Mouse (Mus musculus) kidney, embryonic 14.5 days (tissue): ENCODE measurements around the gene Tbc1d4. TPM values are rescaled to one million over a fixed set of nuclear protein-coding genes. Genes with fewer than 3 reads are reported as not detected.
"Not testable (repeated sequence)": the region's sequence is repeated elsewhere in the genome, so short reads cannot be mapped to it uniquely, and the experiment has no call there.

Source experiments
- ATAC-seq: fragments of 200-750 bp; cut with Nextera tagmentation; 2 replicates; pipeline ENCODE4 v1.8.0; 2017; ENCODE audit warnings: moderate number of reproducible peaks, mild to moderate bottlenecking, moderate TSS enrichment, moderate library complexity; ENCODE audit not compliant: low FRiP score, low TSS enrichment
- H3K27ac ChIP-seq: fragments of 300-500 bp; sonication (generic); 2 replicates; pipeline ENCODE4 v1.5.1; 2014; ENCODE audit warnings: low read depth, mild to moderate bottlenecking, low read length, moderate library complexity, mixed read lengths
- H3K27me3 ChIP-seq: fragments of 300-500 bp; sonication (generic); 2 replicates; pipeline ENCODE4 v1.6.1; 2014; ENCODE audit warnings: mild to moderate bottlenecking, low read length; ENCODE audit not compliant: control insufficient read depth, insufficient read depth
- H3K36me3 ChIP-seq: fragments of 300-500 bp; sonication (generic); 2 replicates; pipeline ENCODE4 v1.6.1; 2014; ENCODE audit warnings: low read length, mixed read lengths; ENCODE audit not compliant: control insufficient read depth, insufficient read depth
- H3K4me1 ChIP-seq: fragments of 300-500 bp; sonication (generic); 2 replicates; pipeline ENCODE4 v1.6.1; 2014; ENCODE audit warnings: low read length, mixed read lengths; ENCODE audit not compliant: control insufficient read depth, insufficient read depth
- H3K4me2 ChIP-seq: fragments of 300-500 bp; sonication (generic); replicated peaks from 2 replicates; pipeline ENCODE4 v1.6.1; 2014; ENCODE audit warnings: low read depth, mild to moderate bottlenecking, low read length
- H3K4me3 ChIP-seq: fragments of 300-500 bp; sonication (generic); 2 replicates; pipeline ENCODE4 v1.5.1; 2014; ENCODE audit warnings: mild to moderate bottlenecking, low read length
- H3K9ac ChIP-seq: fragments of 300-500 bp; sonication (generic); 2 replicates; pipeline ENCODE4 v1.6.1; 2014; ENCODE audit warnings: low read depth, mild to moderate bottlenecking, low read length, moderate library complexity
- H3K9me3 ChIP-seq: fragments of 300-500 bp; sonication (generic); 2 replicates; pipeline ENCODE4 v1.6.1; 2016; ENCODE audit warnings: low read length; ENCODE audit not compliant: control insufficient read depth
- WGBS: fragments of 180-500 bp; shearing (Covaris S2); extraction: QIAGEN DNeasy Blood & Tissue Kit; methylation state at CpG from one replicate; pipeline ENCODE4 v1.1.7; 2014; 5-methylcytosine and 5-hydroxymethylcytosine counted together
- polyA plus RNA-seq: library from polyadenylated mRNA; unstranded; fragments of >200 nt; fragmentation: Nextera tagmentation; extraction: Ambion mirVana; gene quantifications from 2 replicates; pipeline ENCODE4 v1.2.1, GENCODE M21; 2014

Tbc1d4 gene
- polyA plus RNA-seq, 1 experiment from 2014 or later = 16.8 TPM

DNA sequence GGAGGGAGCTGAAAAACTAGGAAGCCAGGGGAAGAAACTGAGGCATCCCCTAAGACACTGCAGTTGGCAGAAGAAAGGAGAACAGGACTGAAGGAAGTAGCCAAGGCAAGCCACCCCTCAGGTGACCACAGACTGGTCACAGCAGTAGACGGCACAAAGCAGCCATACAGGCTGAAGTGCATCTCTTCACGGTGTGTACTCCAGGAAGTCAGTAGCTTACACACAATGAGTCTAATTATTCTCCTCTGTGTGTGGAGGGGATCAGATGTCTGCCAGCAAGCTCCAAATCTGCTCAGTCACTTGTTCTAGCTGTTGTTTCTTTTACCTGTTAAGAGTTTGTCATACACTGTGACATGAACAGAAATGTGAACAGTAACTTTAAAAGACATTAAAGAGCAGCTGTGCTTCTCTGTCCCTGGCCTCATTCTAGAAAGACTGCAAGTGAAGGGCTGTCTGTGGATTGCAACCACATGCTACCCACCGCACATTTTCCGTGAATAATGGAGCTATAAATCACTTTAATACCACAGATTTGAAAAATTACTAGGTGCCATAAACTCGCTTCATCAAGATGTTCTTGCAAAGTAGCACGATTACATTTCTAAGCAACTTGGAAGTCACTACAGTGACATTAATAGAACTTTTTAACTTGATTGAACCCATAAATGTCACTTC, 21.5 kb downstream of the Tbc1d4 start:
- ATAC-seq = 0 out of 2 replicates have a peak, but pooled peaks have one; percentile 55

DNA sequence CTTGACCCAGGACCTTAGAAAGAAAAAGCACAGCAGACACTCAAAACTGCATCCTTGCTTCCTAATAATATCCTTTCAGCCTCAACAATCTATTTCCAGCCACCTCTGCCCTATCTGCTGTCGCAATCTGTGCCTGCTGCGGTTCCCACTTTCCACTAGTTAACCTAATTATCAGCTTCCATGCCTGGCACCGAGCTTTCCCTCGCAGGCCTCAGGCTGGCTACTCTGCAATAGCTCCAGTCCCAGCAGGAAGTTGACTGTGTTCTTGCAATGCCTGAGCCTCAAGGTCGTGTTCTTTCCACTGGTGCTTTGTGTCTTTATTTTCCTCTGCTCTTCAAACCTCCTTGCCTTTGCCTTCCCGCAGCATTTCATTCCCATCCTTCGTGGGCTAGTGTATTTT, 22.9 kb downstream of the Tbc1d4 start:
- Histone ChIP-seq H3K4me2 (no peak overlapping the region), H3K4me3 (no peak overlapping the region), H3K9me3 (no peaks in the 10 kb centered on the region), H3K27ac (no peak overlapping the region), H3K27me3 (no peaks in the 10 kb centered on the region), H3K4me1 (no peaks in the 10 kb centered on the region), H3K36me3 (no peaks in the 10 kb centered on the region), H3K9ac (no peak overlapping the region)
- WGBS = 66% methylated on average over 7 of the region's 7 CpGs
- no peak for ATAC-seq

More for the DNA sequence above, 21.5 kb downstream of the Tbc1d4 start:
- H3K4me3 ChIP-seq, H3K4me1 ChIP-seq, H3K36me3 ChIP-seq, H3K9ac ChIP-seq, H3K4me2 ChIP-seq, H3K27ac ChIP-seq, H3K27me3 ChIP-seq, H3K9me3 ChIP-seq: not testable (repeated sequence)
- 42% methylated on average over 4 of the region's 6 CpGs for WGBS

- no peak overlapping the region for H3K9ac ChIP-seq
- H3K36me3 ChIP-seq = no peaks in the 10 kb centered on the region
- WGBS = 10% methylated on average over 3 of the region's 3 CpGs
- no peak overlapping the region for H3K4me3 ChIP-seq
- no peak overlapping the region; the same call in 1 of the 2 replicates for H3K27ac ChIP-seq
- 0 out of 2 replicates have a peak, but pooled peaks cover 6% of the 10 kb centered on the region for H3K4me1 ChIP-seq
- H3K27me3 ChIP-seq = no peaks in the 10 kb centered on the region
- peak; percentile 69; the same call in 1 of the 2 replicates for ATAC-seq
- no peak overlapping the region for H3K4me2 ChIP-seq
- H3K9me3 ChIP-seq = no peaks in the 10 kb centered on the region
Measured at GRCm38 (mm10) chr14:101575651-101576050, 33.3 kb downstream of the Tbc1d4 start.

DNA sequence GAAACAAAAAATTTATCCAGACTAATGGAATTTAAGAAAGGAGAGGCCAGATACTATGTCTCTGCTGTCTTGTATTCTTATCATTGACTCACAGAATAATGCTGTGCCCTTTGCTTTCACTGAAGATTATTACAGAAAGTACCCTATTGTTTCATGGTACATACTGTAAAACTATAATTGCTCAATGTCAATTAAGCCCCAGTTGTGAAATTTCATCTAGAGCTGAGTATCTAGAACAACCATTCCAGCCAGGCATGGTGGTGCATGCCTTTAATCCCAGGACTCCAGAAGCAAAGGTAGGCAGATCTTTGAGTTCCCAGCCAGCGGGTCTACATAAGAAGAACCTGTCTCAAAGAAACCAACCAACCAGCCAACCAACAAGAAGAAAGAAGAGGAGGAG, 34.5 kb downstream of the Tbc1d4 start:
- no peaks in the 10 kb centered on the region for H3K9me3 ChIP-seq
- ATAC-seq = no peak
- H3K4me1 ChIP-seq = 0 out of 2 replicates have a peak, but pooled peaks cover 6% of the 10 kb centered on the region
- 85% methylated on average over 1 of the region's 1 CpGs for WGBS
- H3K4me2 ChIP-seq = no peak overlapping the region
- H3K4me3 ChIP-seq = no peak overlapping the region
- H3K9ac ChIP-seq = no peak overlapping the region
- no peak overlapping the region for H3K27ac ChIP-seq
- H3K27me3 ChIP-seq = no peaks in the 10 kb centered on the region
- H3K36me3 ChIP-seq = no peaks in the 10 kb centered on the region

- 61% methylated on average over 7 of the region's 7 CpGs for WGBS
- Histone ChIP-seq H3K27ac (no peak overlapping the region), H3K36me3 (no peaks in the 10 kb centered on the region), H3K4me1 (0 out of 2 replicates have a peak, but pooled peaks cover 6% of the 10 kb centered on the region), H3K9me3 (no peaks in the 10 kb centered on the region), H3K4me2 (no peak overlapping the region), H3K9ac (no peak overlapping the region), H3K4me3 (no peak overlapping the region), H3K27me3 (no peaks in the 10 kb centered on the region)
- no peak for ATAC-seq
Measured at GRCm38 (mm10) chr14:101573107-101573614, 35.8 kb downstream of the Tbc1d4 start.

- H3K4me2 ChIP-seq = no peak overlapping the region
- H3K27me3 ChIP-seq = no peaks in the 10 kb centered on the region
- peak; percentile 85 for ATAC-seq
- no peak overlapping the region for H3K4me3 ChIP-seq
- no peaks in the 10 kb centered on the region for H3K36me3 ChIP-seq
- H3K4me1 ChIP-seq = 0 out of 2 replicates have a peak, but pooled peaks cover 6% of the 10 kb centered on the region
- 46% methylated on average over 2 of the region's 2 CpGs for WGBS
- H3K9ac ChIP-seq = no peak overlapping the region
- H3K9me3 ChIP-seq = no peaks in the 10 kb centered on the region
- no peak overlapping the region for H3K27ac ChIP-seq
Measured at GRCm38 (mm10) chr14:101568828-101569227, 40.2 kb downstream of the Tbc1d4 start.

- no peak for ATAC-seq
- H3K4me3 ChIP-seq = no peak overlapping the region
- no peak overlapping the region for H3K4me2 ChIP-seq
- no peaks in the 10 kb centered on the region for H3K36me3 ChIP-seq
- no peak overlapping the region for H3K27ac ChIP-seq
- no peak overlapping the region for H3K9ac ChIP-seq
- no peaks in the 10 kb centered on the region for H3K9me3 ChIP-seq
- no peaks in the 10 kb centered on the region for H3K27me3 ChIP-seq
- 80% methylated on average over 2 of the region's 2 CpGs for WGBS
- H3K4me1 ChIP-seq = no peaks in the 10 kb centered on the region
Measured at GRCm38 (mm10) chr14:101566717-101567116, 42.3 kb downstream of the Tbc1d4 start.

GRCm38 (mm10) chr14:101565661-101566060, 43.3 kb downstream of the Tbc1d4 start:
- H3K27me3 ChIP-seq = no peaks in the 10 kb centered on the region
- H3K9me3 ChIP-seq = no peaks in the 10 kb centered on the region
- H3K27ac ChIP-seq = no peak overlapping the region
- no peaks in the 10 kb centered on the region for H3K4me1 ChIP-seq
- WGBS = 60% methylated on average over 3 of the region's 3 CpGs
- no peak overlapping the region for H3K4me3 ChIP-seq
- no peak overlapping the region for H3K4me2 ChIP-seq
- no peaks in the 10 kb centered on the region for H3K36me3 ChIP-seq
- no peak for ATAC-seq
- H3K9ac ChIP-seq = no peak overlapping the region

GRCm38 (mm10) chr14:101561251-101561701, 47.7 kb downstream of the Tbc1d4 start:
- Histone ChIP-seq H3K4me2 (no peak overlapping the region), H3K27ac (no peak overlapping the region), H3K9ac (no peak overlapping the region), H3K36me3 (no peaks in the 10 kb centered on the region), H3K4me1 (no peaks in the 10 kb centered on the region), H3K27me3 (no peaks in the 10 kb centered on the region), H3K9me3 (no peaks in the 10 kb centered on the region), H3K4me3 (no peak overlapping the region)
- 70% methylated on average over 12 of the region's 12 CpGs for WGBS
- ATAC-seq = no peak
